Mouse (Mus musculus): ENCODE data around the gene Cd274. TPM values are rescaled to one million over a fixed set of nuclear protein-coding genes. Genes with fewer than 3 reads are reported as not detected.

Gene Cd274
- total RNA-seq, 1 experiment: 0.62 TPM

DNA sequence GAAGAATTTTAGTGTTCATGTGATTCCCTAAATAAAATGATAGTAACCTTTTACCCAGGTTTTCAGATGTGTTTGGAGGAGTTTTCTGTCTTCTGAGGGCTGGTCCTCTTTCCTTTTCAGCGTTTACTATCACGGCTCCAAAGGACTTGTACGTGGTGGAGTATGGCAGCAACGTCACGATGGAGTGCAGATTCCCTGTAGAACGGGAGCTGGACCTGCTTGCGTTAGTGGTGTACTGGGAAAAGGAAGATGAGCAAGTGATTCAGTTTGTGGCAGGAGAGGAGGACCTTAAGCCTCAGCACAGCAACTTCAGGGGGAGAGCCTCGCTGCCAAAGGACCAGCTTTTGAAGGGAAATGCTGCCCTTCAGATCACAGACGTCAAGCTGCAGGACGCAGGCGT, 6.2 kb downstream of the Cd274 start:
- TF ChIP-seq MAFK (IDR thresholded peaks at IDR 0.05; ENCODE audit: insufficient read depth, low read depth, low read length) (no peak), ZC3H11A (IDR thresholded peaks at IDR 0.05; ENCODE audit: borderline replicate concordance, low read depth, low read length) (no peak), CHD2 (IDR thresholded peaks at IDR 0.05; ENCODE audit: low read depth, low read length) (no peak), HCFC1 (IDR thresholded peaks at IDR 0.05; ENCODE audit: borderline replicate concordance, insufficient read depth, low read length) (no peak), ZNF384 (IDR thresholded peaks at IDR 0.05; ENCODE audit: low read depth, low read length) (no peak)
- H3K4me1 ChIP-seq (ENCODE audit: control insufficient read depth in 2 of 2, insufficient read depth in 2 of 2, low read length in 2 of 2, poor library complexity in 1 of 2): no peaks in the 10 kb centered on the region
- H3K4me3 ChIP-seq (ENCODE audit: insufficient read depth in 1 of 2, low read depth in 1 of 2, low read length in 2 of 2, poor library complexity in 1 of 2, severe bottlenecking in 1 of 2): no peak overlapping the region
- DNase-seq (ENCODE audit: low read depth, low spot score): no peak
- in situ Hi-C loops (cut with MboI; ENCODE audit: low sequenced_read_pairs in 2 of 2, unreplicated experiment in 2 of 2): no loop called here
- no peak overlapping the region for H3K27ac ChIP-seq (ENCODE audit: insufficient read depth, low read depth, low read length, poor library complexity, severe bottlenecking)
- H3K9me3 ChIP-seq (ENCODE audit: control insufficient read depth, insufficient read depth, low read depth, low read length): no peaks in the 10 kb centered on the region
- no peak overlapping the region for H3K9ac ChIP-seq (ENCODE audit: insufficient read depth, low read depth, low read length, poor library complexity, severe bottlenecking)
- H3K36me3 ChIP-seq (ENCODE audit: control insufficient read depth, insufficient read depth, low read length, poor library complexity, severe bottlenecking): no peaks in the 10 kb centered on the region

DNA sequence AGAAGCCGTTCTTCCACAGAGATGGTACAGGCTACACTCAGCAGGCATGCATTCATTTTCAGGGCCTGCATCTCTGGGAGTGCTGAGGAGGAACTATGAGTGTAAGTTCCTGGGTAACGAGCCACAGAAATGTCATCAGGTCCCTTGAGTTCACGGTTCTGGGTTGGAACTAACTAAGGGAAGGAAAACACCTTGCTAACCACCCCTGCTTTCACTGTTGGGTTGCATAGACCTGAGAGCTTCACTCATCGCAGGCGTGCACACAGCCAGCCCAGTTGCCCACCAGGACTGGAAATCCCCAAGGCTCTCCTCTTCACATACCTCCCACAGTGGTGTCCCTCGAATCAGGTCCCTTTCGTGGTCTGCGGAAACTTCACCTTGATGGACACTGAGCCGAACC, 7.7 kb downstream of the Cd274 start:
- no peaks in the 10 kb centered on the region for H3K36me3 ChIP-seq (ENCODE audit: control insufficient read depth, insufficient read depth, low read length, poor library complexity, severe bottlenecking)
- H3K9me3 ChIP-seq (ENCODE audit: control insufficient read depth, insufficient read depth, low read depth, low read length): no peaks in the 10 kb centered on the region
- no peak overlapping the region for H3K4me3 ChIP-seq (ENCODE audit: insufficient read depth in 1 of 2, low read depth in 1 of 2, low read length in 2 of 2, poor library complexity in 1 of 2, severe bottlenecking in 1 of 2)
- H3K4me1 ChIP-seq (ENCODE audit: control insufficient read depth in 2 of 2, insufficient read depth in 2 of 2, low read length in 2 of 2, poor library complexity in 1 of 2): no peaks in the 10 kb centered on the region
- TF ChIP-seq MAFK (IDR thresholded peaks at IDR 0.05; ENCODE audit: insufficient read depth, low read depth, low read length): no peak
- no peak for TF ChIP-seq ZC3H11A (IDR thresholded peaks at IDR 0.05; ENCODE audit: borderline replicate concordance, low read depth, low read length)
- TF ChIP-seq HCFC1 (IDR thresholded peaks at IDR 0.05; ENCODE audit: borderline replicate concordance, insufficient read depth, low read length): no peak
- no peak for TF ChIP-seq ZNF384 (IDR thresholded peaks at IDR 0.05; ENCODE audit: low read depth, low read length)
- TF ChIP-seq CHD2 (IDR thresholded peaks at IDR 0.05; ENCODE audit: low read depth, low read length): no peak
- H3K9ac ChIP-seq (ENCODE audit: insufficient read depth, low read depth, low read length, poor library complexity, severe bottlenecking): no peak overlapping the region
- in situ Hi-C loops (cut with MboI; ENCODE audit: low sequenced_read_pairs in 2 of 2, unreplicated experiment in 2 of 2): no loop called here
- H3K27ac ChIP-seq (ENCODE audit: insufficient read depth, low read depth, low read length, poor library complexity, severe bottlenecking): no peak overlapping the region
- no peak for DNase-seq (ENCODE audit: low read depth, low spot score)

DNA sequence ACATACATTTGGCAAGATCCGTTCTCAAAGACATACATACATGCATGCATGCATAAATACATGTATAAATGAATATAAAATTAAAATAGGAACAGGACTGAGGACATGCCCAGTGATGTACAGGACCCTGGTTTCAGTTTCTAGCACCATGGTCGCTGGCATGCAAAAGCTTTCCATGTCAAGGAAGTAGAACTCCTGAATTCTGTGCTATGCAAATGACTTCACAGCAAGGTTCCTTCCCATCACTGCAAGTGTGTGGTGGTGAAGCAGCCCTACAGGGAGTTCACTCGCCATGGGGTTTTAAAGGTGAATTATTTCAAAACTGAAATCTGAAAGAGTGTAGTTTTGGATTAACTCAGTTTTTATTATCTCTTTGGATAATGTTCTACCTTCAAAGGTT, 9.1 kb downstream of the Cd274 start:
- Histone ChIP-seq H3K9ac (ENCODE audit: insufficient read depth, low read depth, low read length, poor library complexity, severe bottlenecking) (no peak overlapping the region), H3K27ac (ENCODE audit: insufficient read depth, low read depth, low read length, poor library complexity, severe bottlenecking) (no peak overlapping the region), H3K4me1 (ENCODE audit: control insufficient read depth in 2 of 2, insufficient read depth in 2 of 2, low read length in 2 of 2, poor library complexity in 1 of 2) (no peaks in the 10 kb centered on the region), H3K4me3 (ENCODE audit: insufficient read depth in 1 of 2, low read depth in 1 of 2, low read length in 2 of 2, poor library complexity in 1 of 2, severe bottlenecking in 1 of 2) (no peak overlapping the region), H3K36me3 (ENCODE audit: control insufficient read depth, insufficient read depth, low read length, poor library complexity, severe bottlenecking) (no peaks in the 10 kb centered on the region), H3K9me3 (ENCODE audit: control insufficient read depth, insufficient read depth, low read depth, low read length) (no peaks in the 10 kb centered on the region)
- in situ Hi-C loops (cut with MboI; ENCODE audit: low sequenced_read_pairs in 2 of 2, unreplicated experiment in 2 of 2): no loop called here
- TF ChIP-seq CHD2 (IDR thresholded peaks at IDR 0.05; ENCODE audit: low read depth, low read length): no peak
- TF ChIP-seq MAFK (IDR thresholded peaks at IDR 0.05; ENCODE audit: insufficient read depth, low read depth, low read length): no peak
- no peak for TF ChIP-seq ZNF384 (IDR thresholded peaks at IDR 0.05; ENCODE audit: low read depth, low read length)
- TF ChIP-seq HCFC1 (IDR thresholded peaks at IDR 0.05; ENCODE audit: borderline replicate concordance, insufficient read depth, low read length): no peak
- no peak for TF ChIP-seq ZC3H11A (IDR thresholded peaks at IDR 0.05; ENCODE audit: borderline replicate concordance, low read depth, low read length)
- no peak for DNase-seq (ENCODE audit: low read depth, low spot score)

DNA sequence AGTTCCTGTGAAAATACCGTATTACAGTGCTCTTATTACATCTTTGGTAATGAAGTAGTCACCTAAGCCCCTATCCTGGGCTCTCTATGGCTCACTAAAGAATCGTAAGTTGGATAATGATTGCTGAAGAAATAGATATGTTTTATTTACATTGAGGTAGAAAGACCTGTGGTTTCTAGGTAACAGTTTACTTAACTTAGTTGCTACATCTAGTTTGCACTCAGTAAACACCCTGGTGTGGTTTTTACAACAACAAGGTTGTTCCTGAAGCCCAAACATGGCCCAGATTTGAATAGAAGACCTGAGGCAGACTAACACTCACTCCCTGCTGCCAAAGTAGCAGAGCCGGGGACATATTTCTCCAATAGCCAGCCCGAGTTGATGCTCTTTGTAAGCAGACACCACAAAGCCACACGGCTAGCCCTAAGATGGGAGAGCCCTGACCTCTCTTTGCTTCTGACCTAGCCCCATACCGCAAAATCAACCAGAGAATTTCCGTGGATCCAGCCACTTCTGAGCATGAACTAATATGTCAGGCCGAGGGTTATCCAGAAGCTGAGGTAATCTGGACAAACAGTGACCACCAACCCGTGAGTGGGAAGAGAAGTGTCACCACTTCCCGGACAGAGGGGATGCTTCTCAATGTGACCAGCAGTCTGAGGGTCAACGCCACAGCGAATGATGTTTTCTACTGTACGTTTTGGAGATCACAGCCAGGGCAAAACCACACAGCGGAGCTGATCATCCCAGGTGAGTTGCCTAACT, 12.8 kb downstream of the Cd274 start:
- no peaks in the 10 kb centered on the region for H3K9me3 ChIP-seq (ENCODE audit: control insufficient read depth, insufficient read depth, low read depth, low read length)
- no peak overlapping the region for H3K27ac ChIP-seq (ENCODE audit: insufficient read depth, low read depth, low read length, poor library complexity, severe bottlenecking)
- no peak overlapping the region for H3K9ac ChIP-seq (ENCODE audit: insufficient read depth, low read depth, low read length, poor library complexity, severe bottlenecking)
- H3K36me3 ChIP-seq (ENCODE audit: control insufficient read depth, insufficient read depth, low read length, poor library complexity, severe bottlenecking): no peaks in the 10 kb centered on the region
- H3K4me1 ChIP-seq (ENCODE audit: control insufficient read depth in 2 of 2, insufficient read depth in 2 of 2, low read length in 2 of 2, poor library complexity in 1 of 2): no peaks in the 10 kb centered on the region; a peak in 1 of 4 replicates
- no peak overlapping the region for H3K4me3 ChIP-seq (ENCODE audit: insufficient read depth in 1 of 2, low read depth in 1 of 2, low read length in 2 of 2, poor library complexity in 1 of 2, severe bottlenecking in 1 of 2)
- in situ Hi-C loops (cut with MboI; ENCODE audit: low sequenced_read_pairs in 2 of 2, unreplicated experiment in 2 of 2): no loop called here
- TF ChIP-seq CHD2 (IDR thresholded peaks at IDR 0.05; ENCODE audit: low read depth, low read length): no peak
- no peak for TF ChIP-seq ZC3H11A (IDR thresholded peaks at IDR 0.05; ENCODE audit: borderline replicate concordance, low read depth, low read length)
- no peak for TF ChIP-seq MAFK (IDR thresholded peaks at IDR 0.05; ENCODE audit: insufficient read depth, low read depth, low read length)
- TF ChIP-seq HCFC1 (IDR thresholded peaks at IDR 0.05; ENCODE audit: borderline replicate concordance, insufficient read depth, low read length): no peak
- no peak for TF ChIP-seq ZNF384 (IDR thresholded peaks at IDR 0.05; ENCODE audit: low read depth, low read length)
- DNase-seq (ENCODE audit: low read depth, low spot score): no peak
